Mouse (Mus musculus): ENCODE measurements around the gene Ubr2. TPM values are rescaled to one million over a fixed set of nuclear protein-coding genes. Genes with fewer than 3 reads are reported as not detected.

Gene Ubr2
- total RNA-seq, 2 experiments from 2014 or later: 31.3 to 36.7 TPM

GRCm38 (mm10) chr17:47003305-47003704 lies 7.1 kb downstream of the Ubr2 start:
- DNase-seq: no peak

GRCm38 (mm10) chr17:47002401-47002800 lies 8.0 kb downstream of the Ubr2 start:
- DNase-seq: no peak

- DNase-seq: no peak
Observed at GRCm38 (mm10) chr17:46998840-46999239, 11.5 kb downstream of the Ubr2 start.

GRCm38 (mm10) chr17:46996484-46996883 lies 13.9 kb downstream of the Ubr2 start:
- no peak for DNase-seq

- DNase-seq: no peak
Observed at GRCm38 (mm10) chr17:46995621-46996020, 14.7 kb downstream of the Ubr2 start.

GRCm38 (mm10) chr17:46994641-46995398 lies 15.5 kb downstream of the Ubr2 start:
- no peak for DNase-seq

GRCm38 (mm10) chr17:46993625-46994024 lies 16.7 kb downstream of the Ubr2 start:
- DNase-seq: no peak

- DNase-seq: no peak
Observed at GRCm38 (mm10) chr17:46987631-46988030, 22.7 kb downstream of the Ubr2 start.

- DNase-seq: no peak
Observed at GRCm38 (mm10) chr17:46980050-46980449, 30.3 kb downstream of the Ubr2 start.

GRCm38 (mm10) chr17:46975183-46975582 lies 35.2 kb downstream of the Ubr2 start:
- peak; percentile 62 for DNase-seq

- no peak for DNase-seq
Observed at GRCm38 (mm10) chr17:46972603-46973002, 37.8 kb downstream of the Ubr2 start.

GRCm38 (mm10) chr17:46966892-46967291 lies 43.5 kb downstream of the Ubr2 start:
- DNase-seq: no peak

- DNase-seq: no peak
Observed at GRCm38 (mm10) chr17:46963186-46963585, 47.2 kb downstream of the Ubr2 start.

GRCm38 (mm10) chr17:46962153-46962552 lies 48.2 kb downstream of the Ubr2 start:
- DNase-seq: no peak

- DNase-seq: no peak
Observed at GRCm38 (mm10) chr17:46960216-46960615, 50.1 kb downstream of the Ubr2 start.

GRCm38 (mm10) chr17:46958045-46958444 lies 52.3 kb downstream of the Ubr2 start:
- DNase-seq: no peak

- no peak for DNase-seq
Observed at GRCm38 (mm10) chr17:46946276-46946675, 64.1 kb downstream of the Ubr2 start.

GRCm38 (mm10) chr17:46942421-46942820 lies 67.9 kb downstream of the Ubr2 start:
- DNase-seq: no peak

- DNase-seq: no peak
Observed at GRCm38 (mm10) chr17:46940461-46940860, 69.9 kb downstream of the Ubr2 start.

GRCm38 (mm10) chr17:46933557-46934348 lies 76.6 kb downstream of the Ubr2 start:
- DNase-seq: peak; percentile 57

GRCm38 (mm10) chr17:46932961-46933360 lies 77.4 kb downstream of the Ubr2 start:
- no peak for DNase-seq

GRCm38 (mm10) chr17:46929897-46930296 lies 80.5 kb downstream of the Ubr2 start:
- no peak for DNase-seq

- DNase-seq: no peak
Observed at GRCm38 (mm10) chr17:46929277-46929676, 81.1 kb downstream of the Ubr2 start.

GRCm38 (mm10) chr17:46927781-46928180 lies 82.6 kb downstream of the Ubr2 start:
- no peak for DNase-seq

Data from gastrocnemius, postnatal 10 days (tissue).